Mouse (Mus musculus) midbrain, embryonic 15.5 days (tissue): ENCODE measurements around the gene Ptgs2. TPM values are rescaled to one million over a fixed set of nuclear protein-coding genes. Genes with fewer than 3 reads are reported as not detected.

Source experiments
- ATAC-seq: fragments of 200-750 bp; cut with Nextera tagmentation; replicated peaks from 2 replicates; pipeline ENCODE4 v1.8.0; 2017; ENCODE audit warnings: moderate TSS enrichment
- H3K27ac ChIP-seq: fragments of 300-500 bp; sonication (generic); 2 replicates; pipeline ENCODE4 v1.5.1; 2015; ENCODE audit warnings: mild to moderate bottlenecking, inconsistent platforms
- H3K27me3 ChIP-seq: fragments of 300-500 bp; sonication (generic); replicated peaks from 2 replicates; pipeline ENCODE4 v1.6.1; 2015; ENCODE audit warnings: inconsistent platforms
- H3K36me3 ChIP-seq: fragments of 300-500 bp; sonication (generic); replicated peaks from 2 replicates; pipeline ENCODE4 v1.6.1; 2015; ENCODE audit warnings: inconsistent platforms
- H3K4me1 ChIP-seq: fragments of 300-500 bp; sonication (generic); 2 replicates; pipeline ENCODE4 v1.6.1; 2015; ENCODE audit warnings: inconsistent platforms
- H3K4me2 ChIP-seq: fragments of 300-500 bp; sonication (generic); 2 replicates; pipeline ENCODE4 v1.6.1; 2015; ENCODE audit warnings: inconsistent platforms, mild to moderate bottlenecking, moderate library complexity
- H3K4me3 ChIP-seq: fragments of 300-500 bp; sonication (generic); 2 replicates; pipeline ENCODE4 v1.5.1; 2015; ENCODE audit warnings: mild to moderate bottlenecking, inconsistent platforms
- H3K9ac ChIP-seq: fragments of 300-500 bp; sonication (generic); 2 replicates; pipeline ENCODE4 v1.6.1; 2015; ENCODE audit warnings: mild to moderate bottlenecking, inconsistent platforms
- H3K9me3 ChIP-seq: fragments of 300-500 bp; sonication (generic); 2 replicates; pipeline ENCODE4 v1.6.1; 2016; ENCODE audit warnings: inconsistent platforms
- WGBS: fragments of 180-500 bp; shearing (Covaris S2); methylation state at CpG from one replicate; pipeline ENCODE4 v1.1.7; 2015; ENCODE audit warnings: mixed read lengths; 5-methylcytosine and 5-hydroxymethylcytosine counted together
- polyA plus RNA-seq: library from polyadenylated mRNA; unstranded; fragments of >200 nt; fragmentation: Nextera tagmentation; extraction: Ambion mirVana; gene quantifications from 2 replicates; pipeline ENCODE4 v1.2.1, GENCODE M21; 2015

Gene Ptgs2
- polyA plus RNA-seq, result 0.04 and 0.12 TPM in 2 replicates

DNA sequence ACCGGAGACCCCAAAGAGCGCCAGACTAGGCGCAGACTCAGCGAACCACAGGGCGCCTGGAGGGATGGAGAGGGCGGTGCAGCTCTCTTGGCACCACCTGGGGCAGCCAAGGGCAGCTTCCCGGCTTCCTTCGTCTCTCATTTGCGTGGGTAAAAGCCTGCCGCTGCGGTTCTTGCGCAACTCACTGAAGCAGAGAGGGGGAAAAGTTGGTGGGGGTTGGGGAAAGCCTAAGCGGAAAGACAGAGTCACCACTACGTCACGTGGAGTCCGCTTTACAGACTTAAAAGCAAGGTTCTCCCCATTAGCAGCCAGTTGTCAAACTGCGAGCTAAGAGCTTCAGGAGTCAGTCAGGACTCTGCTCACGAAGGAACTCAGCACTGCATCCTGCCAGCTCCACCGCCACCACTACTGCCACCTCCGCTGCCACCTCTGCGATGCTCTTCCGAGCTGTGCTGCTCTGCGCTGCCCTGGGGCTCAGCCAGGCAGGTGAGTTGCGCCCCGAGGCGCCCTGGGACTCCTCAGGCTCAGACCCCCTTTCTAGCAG lies at the start of gene Ptgs2:
TSS of gene Ptgs2 (plus strand) at position 242 of the 544 bp plus-strand sequence.
- Histone ChIP-seq H3K4me3 (peak within 1 kb of the TSS; percentile 50), H3K27me3 (no peaks in the 10 kb centered on the region), H3K4me2 (peak within 1 kb of the TSS; percentile 90), H3K4me1 (peaks cover 7% of the 10 kb centered on the region), H3K9ac (peak within 1 kb of the TSS; percentile 40), H3K9me3 (no peaks in the 10 kb centered on the region), H3K27ac (no peak within 1 kb of the TSS), H3K36me3 (no peaks in the 10 kb centered on the region)
- peak; percentile 93 for ATAC-seq
- 1% methylated on average over 26 of the region's 26 CpGs for WGBS

DNA sequence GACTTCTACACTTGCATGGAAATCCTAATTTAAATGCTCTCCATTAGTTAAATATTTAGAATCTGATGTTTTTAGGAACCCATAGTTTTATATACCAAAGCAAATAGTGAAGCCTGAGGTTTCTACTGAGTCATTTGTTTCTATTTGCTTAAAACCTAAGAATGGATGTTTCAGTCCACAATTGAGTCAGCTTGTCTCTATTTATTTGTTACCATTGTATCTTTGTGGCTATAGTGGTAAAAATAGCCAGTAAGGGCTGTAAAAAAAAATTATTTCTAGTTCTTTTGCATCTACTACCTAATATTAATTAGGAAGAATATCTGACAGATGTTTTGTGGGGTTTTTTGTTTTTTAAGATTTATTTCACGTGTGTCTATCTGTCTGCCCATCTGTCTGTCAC lies 49.6 kb upstream of the Ptgs2 start:
- Histone ChIP-seq H3K9me3 (no peaks in the 10 kb centered on the region), H3K4me3 (no peak overlapping the region), H3K36me3 (no peaks in the 10 kb centered on the region), H3K4me1 (no peaks in the 10 kb centered on the region), H3K4me2 (no peak overlapping the region), H3K27me3 (no peaks in the 10 kb centered on the region), H3K9ac (no peak overlapping the region), H3K27ac (no peak overlapping the region)
- 84% methylated on average over 1 of the region's 1 CpGs for WGBS
- no peak for ATAC-seq

GRCm38 (mm10) chr1:150065684-150066083 lies 34.1 kb upstream of the Ptgs2 start:
- no peak for ATAC-seq
- Histone ChIP-seq H3K27ac (no peak overlapping the region), H3K4me2 (no peak overlapping the region), H3K9me3 (no peaks in the 10 kb centered on the region), H3K36me3 (no peaks in the 10 kb centered on the region), H3K27me3 (no peaks in the 10 kb centered on the region), H3K9ac (no peak overlapping the region), H3K4me3 (no peak overlapping the region), H3K4me1 (no peaks in the 10 kb centered on the region)
- 86% methylated on average over 1 of the region's 1 CpGs for WGBS

GRCm38 (mm10) chr1:150072880-150073279 lies 27.0 kb upstream of the Ptgs2 start:
- no peak overlapping the region for H3K9ac ChIP-seq
- H3K27me3 ChIP-seq, result no peaks in the 10 kb centered on the region
- H3K9me3 ChIP-seq, result no peaks in the 10 kb centered on the region
- H3K4me3 ChIP-seq, result no peak overlapping the region
- no peak overlapping the region for H3K4me2 ChIP-seq
- no peaks in the 10 kb centered on the region for H3K4me1 ChIP-seq
- no peak for ATAC-seq
- no peak overlapping the region for H3K27ac ChIP-seq
- H3K36me3 ChIP-seq, result no peaks in the 10 kb centered on the region
- 85% methylated on average over 3 of the region's 3 CpGs for WGBS

GRCm38 (mm10) chr1:150074609-150075008 lies 25.2 kb upstream of the Ptgs2 start:
- ATAC-seq, result no peak
- H3K36me3 ChIP-seq, result no peaks in the 10 kb centered on the region
- no peak overlapping the region for H3K4me3 ChIP-seq
- no peak overlapping the region for H3K27ac ChIP-seq
- H3K4me2 ChIP-seq, result no peak overlapping the region
- H3K9ac ChIP-seq, result no peak overlapping the region
- H3K27me3 ChIP-seq, result no peaks in the 10 kb centered on the region
- no peaks in the 10 kb centered on the region for H3K9me3 ChIP-seq
- no peaks in the 10 kb centered on the region for H3K4me1 ChIP-seq
- 81% methylated on average over 1 of the region's 1 CpGs for WGBS

GRCm38 (mm10) chr1:150089040-150089692 lies 10.7 kb upstream of the Ptgs2 start:
- H3K27me3 ChIP-seq, result no peaks in the 10 kb centered on the region
- 80% methylated on average over 6 of the region's 6 CpGs for WGBS
- 0 out of 2 replicates have a peak, but pooled peaks cover 3% of the 10 kb centered on the region for H3K9me3 ChIP-seq
- H3K4me3 ChIP-seq, result no peak overlapping the region
- no peak overlapping the region for H3K27ac ChIP-seq
- H3K9ac ChIP-seq, result no peak overlapping the region
- H3K36me3 ChIP-seq, result no peaks in the 10 kb centered on the region
- no peak for ATAC-seq
- H3K4me1 ChIP-seq, result no peaks in the 10 kb centered on the region
- no peak overlapping the region for H3K4me2 ChIP-seq

DNA sequence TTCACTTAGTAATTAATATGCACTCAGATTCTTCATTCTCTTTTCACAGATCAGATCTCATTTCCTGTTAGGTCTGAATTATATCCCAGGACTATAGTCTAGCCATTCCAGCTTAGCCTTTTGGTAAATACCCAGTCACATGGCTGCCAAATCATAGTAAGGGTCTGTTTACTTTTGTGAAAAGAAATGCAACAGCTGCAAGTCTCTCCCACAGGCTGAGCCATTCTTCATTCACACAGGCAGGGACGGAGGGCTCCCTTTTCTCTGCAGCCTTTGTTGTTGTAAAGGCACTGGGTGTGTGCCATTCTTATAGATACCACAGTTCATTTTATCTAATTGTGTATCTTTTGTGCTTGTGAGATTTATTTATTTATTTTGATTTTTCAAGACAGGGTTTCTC lies 9.6 kb upstream of the Ptgs2 start:
- H3K4me2 ChIP-seq, result no peak overlapping the region
- H3K36me3 ChIP-seq, result no peaks in the 10 kb centered on the region
- no peak overlapping the region for H3K9ac ChIP-seq
- H3K27ac ChIP-seq, result no peak overlapping the region
- H3K4me3 ChIP-seq, result no peak overlapping the region
- H3K27me3 ChIP-seq, result no peaks in the 10 kb centered on the region
- no peak for ATAC-seq
- no peaks in the 10 kb centered on the region for H3K4me1 ChIP-seq
- H3K9me3 ChIP-seq, result 0 out of 2 replicates have a peak, but pooled peaks cover 3% of the 10 kb centered on the region
- WGBS, result 24% methylated on average over 1 of the region's 1 CpGs

DNA sequence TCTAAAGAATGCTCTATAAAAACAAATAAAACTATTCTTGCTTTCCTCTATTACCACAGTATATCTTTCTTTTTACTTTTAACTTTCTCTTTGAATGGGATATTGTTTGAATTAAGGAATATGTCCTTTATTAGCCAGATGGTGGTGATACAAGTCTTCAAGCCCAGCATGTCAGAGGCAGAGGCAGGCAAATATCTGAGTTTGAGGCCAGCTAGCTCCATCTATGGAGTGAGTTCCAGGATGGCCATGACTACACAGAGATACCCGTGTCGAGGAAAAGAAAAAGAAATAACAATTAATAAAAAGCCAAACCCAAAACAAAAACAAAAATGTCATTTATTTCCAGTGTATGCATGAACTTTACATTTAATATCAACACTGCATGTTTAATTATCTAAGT lies 2.8 kb upstream of the Ptgs2 start:
- ATAC-seq, result no peak
- Histone ChIP-seq H3K36me3 (no peaks in the 10 kb centered on the region), H3K4me2 (no peak overlapping the region), H3K27ac (no peak overlapping the region), H3K9ac (no peak overlapping the region), H3K4me3 (no peak overlapping the region), H3K9me3 (0 out of 2 replicates have a peak, but pooled peaks cover 3% of the 10 kb centered on the region), H3K4me1 (peaks cover 7% of the 10 kb centered on the region), H3K27me3 (no peaks in the 10 kb centered on the region)
- 89% methylated on average over 2 of the region's 2 CpGs for WGBS

- WGBS, result 65% methylated on average over 1 of the region's 1 CpGs
Measured at GRCm38 (mm10) chr1:150097721-150098120, 2.1 kb upstream of the Ptgs2 start.

GRCm38 (mm10) chr1:150099374-150099773 lies 457 bp upstream of the Ptgs2 start:
- peak overlapping the region; percentile 40 for H3K9ac ChIP-seq
- no peaks in the 10 kb centered on the region for H3K9me3 ChIP-seq
- H3K4me3 ChIP-seq, result peak overlapping the region; percentile 50
- H3K4me2 ChIP-seq, result peak overlapping the region; percentile 90
- peaks cover 7% of the 10 kb centered on the region for H3K4me1 ChIP-seq
- WGBS, result under 1% methylated on average over 9 of the region's 9 CpGs
- no peaks in the 10 kb centered on the region for H3K36me3 ChIP-seq
- ATAC-seq, result peak; percentile 59
- H3K27ac ChIP-seq, result no peak overlapping the region
- no peaks in the 10 kb centered on the region for H3K27me3 ChIP-seq

More at GRCm38 (mm10) chr1:150097721-150098120, 2.1 kb upstream of the Ptgs2 start:
- Histone ChIP-seq H3K9ac (no peak overlapping the region), H3K9me3 (no peaks in the 10 kb centered on the region), H3K4me3 (no peak overlapping the region), H3K4me2 (no peak overlapping the region), H3K36me3 (no peaks in the 10 kb centered on the region), H3K27me3 (no peaks in the 10 kb centered on the region), H3K4me1 (peaks cover 7% of the 10 kb centered on the region), H3K27ac (no peak overlapping the region)
- no peak for ATAC-seq

DNA sequence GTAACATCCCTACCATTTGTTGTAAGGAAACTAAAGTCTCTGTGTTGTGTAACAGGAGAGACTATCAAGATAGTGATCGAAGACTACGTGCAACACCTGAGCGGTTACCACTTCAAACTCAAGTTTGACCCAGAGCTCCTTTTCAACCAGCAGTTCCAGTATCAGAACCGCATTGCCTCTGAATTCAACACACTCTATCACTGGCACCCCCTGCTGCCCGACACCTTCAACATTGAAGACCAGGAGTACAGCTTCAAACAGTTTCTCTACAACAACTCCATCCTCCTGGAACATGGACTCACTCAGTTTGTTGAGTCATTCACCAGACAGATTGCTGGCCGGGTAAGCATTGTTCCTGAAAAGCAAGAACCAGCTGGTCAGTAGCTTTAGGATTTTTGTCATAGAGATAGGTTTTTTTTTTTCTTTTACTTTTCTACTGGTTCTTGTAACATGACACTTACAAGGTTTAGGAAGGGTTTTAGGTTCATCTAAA lies 4.4 kb downstream of the Ptgs2 start:
- 89% methylated on average over 6 of the region's 6 CpGs for WGBS
- ATAC-seq, result no peak
- H3K4me3 ChIP-seq, result no peak overlapping the region

GRCm38 (mm10) chr1:150106736-150107135 lies 6.9 kb downstream of the Ptgs2 start:
- H3K4me3 ChIP-seq, result no peak overlapping the region
- H3K36me3 ChIP-seq, result no peaks in the 10 kb centered on the region
- no peak overlapping the region for H3K4me2 ChIP-seq
- ATAC-seq, result no peak
- no peaks in the 10 kb centered on the region for H3K27me3 ChIP-seq
- H3K9me3 ChIP-seq, result no peaks in the 10 kb centered on the region
- no peak overlapping the region for H3K9ac ChIP-seq
- no peak overlapping the region for H3K27ac ChIP-seq
- no peaks in the 10 kb centered on the region for H3K4me1 ChIP-seq
- WGBS, result 89% methylated on average over 7 of the region's 7 CpGs

More for the DNA sequence above, 4.4 kb downstream of the Ptgs2 start:
- Histone ChIP-seq H3K9ac (no peak overlapping the region), H3K4me1 (peaks cover 7% of the 10 kb centered on the region), H3K4me2 (no peak overlapping the region), H3K27ac (no peak overlapping the region), H3K9me3 (no peaks in the 10 kb centered on the region), H3K36me3 (no peaks in the 10 kb centered on the region), H3K27me3 (no peaks in the 10 kb centered on the region)

GRCm38 (mm10) chr1:150109591-150109990 lies 9.8 kb downstream of the Ptgs2 start:
- H3K27me3 ChIP-seq, result no peaks in the 10 kb centered on the region
- H3K4me2 ChIP-seq, result no peak overlapping the region
- ATAC-seq, result no peak
- no peak overlapping the region for H3K4me3 ChIP-seq
- H3K9ac ChIP-seq, result no peak overlapping the region
- 87% methylated on average over 2 of the region's 2 CpGs for WGBS
- H3K4me1 ChIP-seq, result no peaks in the 10 kb centered on the region
- H3K9me3 ChIP-seq, result no peaks in the 10 kb centered on the region
- H3K27ac ChIP-seq, result no peak overlapping the region
- H3K36me3 ChIP-seq, result no peaks in the 10 kb centered on the region
